Mouse (Mus musculus) heart, postnatal 36 days (tissue): Measurements from ENCODE around the gene Mrpl49. TPM values are rescaled to one million over a fixed set of nuclear protein-coding genes. Genes with fewer than 3 reads are reported as not detected.

Source experiments
- DNase-seq, 2 experiments: peaks; one replicate each; pipeline ENCODE4 v3.0.0; 2021 to 2022
- intact Hi-C: fragments of 180-260 bp; cut with DNase I; formaldehyde crosslinking; loops from one replicate; pipeline ENCODE4 v1.15.1; 2025
- microRNA-seq, 2 experiments: library from miRNA; unstranded; fragments of <30 nt; microRNA quantifications; one replicate each; pipeline ENCODE4 v1.2.0; 2021; ENCODE audit warnings: borderline number of aligned reads in 2 of 2
- total RNA-seq, 2 experiments: library from RNA; stranded (reverse); gene quantifications; 2 replicates each; pipeline ENCODE4 v1.2.3; 2021

Mrpl49 gene
- total RNA-seq, 2 experiments from 2014 or later: 36.2 to 39.7 TPM

- intact Hi-C loops: no loop called here
- DNase-seq: no peak
These were observed 52.0 kb downstream of the Mrpl49 start for GRCm38 (mm10) chr19:6005541-6005940.

Small RNA genes lying within 50 kb of the gene (microRNA-seq; reads per million reads assigned to microRNA genes)
- gene Mir6988: 0 reads per million in 2 experiments

Other genes starting within 250 kb of the Mrpl49 start
- 10 to 100 TPM; 11.4 to 11.7 TPM for gene Frmd8, start 182.5 kb downstream of the Mrpl49 start, total RNA-seq
- 1 to 10 TPM; 3.4 to 4.2 TPM for gene Slc25a45, start 180.0 kb downstream of the Mrpl49 start, total RNA-seq
- under 1 TPM; 0.57 to 0.64 TPM for gene Tigd3, start 163.6 kb downstream of the Mrpl49 start, total RNA-seq
- 10 to 100 TPM; 75.8 to 96.2 TPM for gene Dpf2, start 144.8 kb downstream of the Mrpl49 start, total RNA-seq
- gene Cdc42ep2, start 133.0 kb downstream of the Mrpl49 start, total RNA-seq: 1 to 10 TPM; 9.3 to 9.5 TPM
- gene Pola2, start 93.6 kb downstream of the Mrpl49 start, total RNA-seq: 10 to 100 TPM; 10.6 to 10.9 TPM
- not detected for gene Slc22a20, start 71.6 kb downstream of the Mrpl49 start, total RNA-seq
- 10 to 100 TPM; 34.7 to 35.2 TPM for gene Capn1, start 41.9 kb downstream of the Mrpl49 start, total RNA-seq
- gene Syvn1, start 11.2 kb downstream of the Mrpl49 start, total RNA-seq: 10 to 100 TPM; 19.4 to 26.4 TPM
- 100 to 1,000 TPM; 556 to 559 TPM for gene Fau, start 59 bp upstream of the Mrpl49 start, total RNA-seq
- gene Znhit2, start 3.4 kb upstream of the Mrpl49 start, total RNA-seq: 10 to 100 TPM; 11.3 to 11.5 TPM
- 1 to 10 TPM; 3.0 to 3.7 TPM for gene Tm7sf2, start 10.6 kb upstream of the Mrpl49 start, total RNA-seq
- 10 to 100 TPM; 23.9 to 25.0 TPM for gene Vps51, start 19.4 kb upstream of the Mrpl49 start, total RNA-seq
- gene Tmem262, start 22.2 kb upstream of the Mrpl49 start, total RNA-seq: not detected
- not detected for gene Gm28374, start 24.5 kb upstream of the Mrpl49 start, total RNA-seq
- 10 to 100 TPM; 17.0 to 17.9 TPM for gene Zfpl1, start 27.2 kb upstream of the Mrpl49 start, total RNA-seq
- gene Cdca5, start 27.2 kb upstream of the Mrpl49 start, total RNA-seq: under 1 TPM; 0.19 TPM
- gene AC131692.1, start 36.6 kb upstream of the Mrpl49 start, total RNA-seq: not detected
- not detected for gene Naaladl1, start 48.0 kb upstream of the Mrpl49 start, total RNA-seq
- gene Sac3d1, start 60.9 kb upstream of the Mrpl49 start, total RNA-seq: 1 to 10 TPM; 8.5 to 8.8 TPM
- gene Snx15, start 70.5 kb upstream of the Mrpl49 start, total RNA-seq: 10 to 100 TPM; 12.8 to 13.3 TPM
- gene Batf2, start 83.2 kb upstream of the Mrpl49 start, total RNA-seq: under 1 TPM; 0.69 to 0.89 TPM
- gene Arl2, start 83.8 kb upstream of the Mrpl49 start, total RNA-seq: 10 to 100 TPM; 57.7 to 67.5 TPM
- not detected for gene Majin, start 126.6 kb upstream of the Mrpl49 start, total RNA-seq
- not detected for gene Gpha2, start 168.6 kb upstream of the Mrpl49 start, total RNA-seq
- 10 to 100 TPM; 34.5 to 35.3 TPM for gene Ppp2r5b, start 178.1 kb upstream of the Mrpl49 start, total RNA-seq
- 10 to 100 TPM; 24.5 to 25.9 TPM for gene Atg2a, start 183.9 kb upstream of the Mrpl49 start, total RNA-seq
- gene Ehd1, start 218.9 kb upstream of the Mrpl49 start, total RNA-seq: 100 to 1,000 TPM; 105 to 151 TPM
- gene Cdc42bpg, start 248.7 kb upstream of the Mrpl49 start, total RNA-seq: 10 to 100 TPM; 10.9 to 11.9 TPM